Mouse (Mus musculus): ENCODE data around the gene Lyrm1. TPM values are rescaled to one million over a fixed set of nuclear protein-coding genes. Genes with fewer than 3 reads are reported as not detected.

The Lyrm1 gene
- polyA plus RNA-seq, 1 experiment from 2014 or later = 10.7 TPM

DNA sequence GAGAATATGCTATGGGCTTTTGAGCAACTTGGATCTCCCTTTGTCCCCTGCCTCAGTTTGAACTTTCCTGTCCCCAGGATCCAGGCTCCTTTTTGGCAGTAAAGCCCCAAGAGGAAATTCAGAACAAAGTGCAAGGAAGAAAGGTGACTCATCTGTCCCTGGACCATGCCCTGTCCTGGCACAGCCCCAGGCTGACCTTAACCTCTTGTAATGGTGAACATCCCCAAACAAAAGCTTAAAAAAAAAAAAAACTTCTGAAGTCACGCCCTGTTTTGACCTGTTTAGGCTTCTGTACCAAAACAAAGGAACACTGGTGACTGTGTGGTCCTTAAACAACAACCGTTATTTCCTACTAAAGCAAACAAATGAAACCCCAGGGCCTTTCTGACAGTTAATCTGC, 45.9 kb downstream of the Lyrm1 start:
- H3K9me3 ChIP-seq (ENCODE audit: control insufficient read depth, low read length) = no peaks in the 10 kb centered on the region
- no peak overlapping the region for H3K9ac ChIP-seq (ENCODE audit: low read depth, low read length)
- WGBS = 61% methylated on average over 2 of the region's 2 CpGs
- H3K27me3 ChIP-seq (replicated peaks; ENCODE audit: control insufficient read depth, insufficient read depth, low read length) = no peaks in the 10 kb centered on the region
- ATAC-seq = no peak
- H3K4me1 ChIP-seq (ENCODE audit: control insufficient read depth, insufficient read depth, low read length) = no peaks in the 10 kb centered on the region
- no peak overlapping the region for H3K4me2 ChIP-seq (ENCODE audit: low read depth, low read length)
- H3K27ac ChIP-seq (ENCODE audit: low read length) = no peak overlapping the region
- H3K36me3 ChIP-seq (ENCODE audit: control insufficient read depth, insufficient read depth, low read length) = no peaks in the 10 kb centered on the region
- no peak overlapping the region for H3K4me3 ChIP-seq (ENCODE audit: low read length)

DNA sequence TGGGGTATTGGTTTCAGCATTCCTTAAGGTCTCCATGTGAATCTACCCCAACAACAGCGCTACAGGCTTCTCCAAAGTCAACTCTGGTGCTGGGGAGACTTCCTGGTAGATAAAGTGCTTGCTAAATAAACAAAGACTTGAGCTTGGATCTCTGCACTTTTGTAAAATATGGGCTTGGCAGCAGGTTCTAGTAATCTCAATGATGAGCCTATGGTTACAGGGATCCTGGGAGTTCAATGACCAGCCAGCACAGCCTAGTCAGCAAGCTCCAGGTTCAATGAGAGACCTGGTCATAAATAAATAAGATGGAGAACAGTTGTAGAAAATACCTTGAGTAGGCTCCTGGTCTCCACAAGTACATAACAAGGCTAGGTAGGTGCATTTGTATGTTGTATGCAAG, 58.4 kb downstream of the Lyrm1 start:
- Histone ChIP-seq H3K9me3 (ENCODE audit: control insufficient read depth, low read length) (no peaks in the 10 kb centered on the region), H3K27ac (ENCODE audit: low read length) (no peak overlapping the region), H3K4me2 (ENCODE audit: low read depth, low read length) (no peak overlapping the region), H3K36me3 (ENCODE audit: control insufficient read depth, insufficient read depth, low read length) (no peaks in the 10 kb centered on the region), H3K9ac (ENCODE audit: low read depth, low read length) (no peak overlapping the region), H3K4me3 (ENCODE audit: low read length) (no peak overlapping the region), H3K4me1 (ENCODE audit: control insufficient read depth, insufficient read depth, low read length) (no peaks in the 10 kb centered on the region), H3K27me3 (replicated peaks; ENCODE audit: control insufficient read depth, insufficient read depth, low read length) (no peaks in the 10 kb centered on the region)
- peak; percentile 65; the same call in 1 of the 2 replicates for ATAC-seq
- 57% methylated on average over 1 of the region's 1 CpGs for WGBS

DNA sequence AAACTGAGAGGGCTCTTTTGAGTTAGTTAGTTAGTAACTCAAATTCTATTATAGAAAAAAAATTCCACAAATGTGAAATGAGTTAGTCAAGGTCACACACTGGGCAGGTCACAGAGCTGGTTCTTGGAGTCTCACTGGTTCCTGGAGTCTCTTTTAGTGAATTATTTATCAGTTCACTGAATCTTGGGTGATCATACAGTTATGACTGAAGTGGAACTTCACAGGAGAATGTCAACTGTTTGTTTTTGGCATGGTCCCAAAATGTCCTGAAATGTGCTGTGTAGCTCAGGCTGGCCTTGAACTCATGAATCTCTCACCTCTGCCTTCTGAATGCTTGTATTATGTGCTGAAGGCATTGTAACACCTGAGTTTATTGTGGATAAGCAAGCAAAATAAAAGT, 61.8 kb downstream of the Lyrm1 start:
- no peaks in the 10 kb centered on the region for H3K9me3 ChIP-seq (ENCODE audit: control insufficient read depth, low read length)
- no peaks in the 10 kb centered on the region for H3K4me1 ChIP-seq (ENCODE audit: control insufficient read depth, insufficient read depth, low read length)
- H3K9ac ChIP-seq (ENCODE audit: low read depth, low read length) = no peak overlapping the region
- ATAC-seq = no peak
- H3K4me2 ChIP-seq (ENCODE audit: low read depth, low read length) = no peak overlapping the region
- H3K27ac ChIP-seq (ENCODE audit: low read length) = no peak overlapping the region
- H3K27me3 ChIP-seq (replicated peaks; ENCODE audit: control insufficient read depth, insufficient read depth, low read length) = no peaks in the 10 kb centered on the region
- H3K36me3 ChIP-seq (ENCODE audit: control insufficient read depth, insufficient read depth, low read length) = no peaks in the 10 kb centered on the region
- no peak overlapping the region for H3K4me3 ChIP-seq (ENCODE audit: low read length)

DNA sequence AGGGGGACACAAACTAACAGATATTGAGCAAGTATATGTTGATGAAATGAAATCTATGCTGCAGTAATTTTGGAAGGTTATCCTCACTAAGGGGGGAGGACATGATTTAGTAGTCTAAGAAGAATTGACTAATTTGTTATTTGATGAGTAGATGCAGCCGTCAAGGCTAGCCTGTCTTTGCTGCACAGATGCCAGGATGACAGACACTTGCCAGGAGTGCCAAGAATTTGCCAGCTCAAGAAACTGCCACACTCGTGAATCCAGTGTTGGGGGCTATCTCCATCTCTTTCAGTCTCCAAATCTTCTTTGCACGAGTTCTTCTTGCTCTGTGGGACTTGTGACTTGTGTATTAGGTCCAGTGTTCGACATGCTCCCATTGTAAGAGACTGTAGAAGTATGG, 63.4 kb downstream of the Lyrm1 start:
- Histone ChIP-seq H3K27me3 (replicated peaks; ENCODE audit: control insufficient read depth, insufficient read depth, low read length) (no peaks in the 10 kb centered on the region), H3K9ac (ENCODE audit: low read depth, low read length) (no peak overlapping the region), H3K36me3 (ENCODE audit: control insufficient read depth, insufficient read depth, low read length) (no peaks in the 10 kb centered on the region), H3K4me2 (ENCODE audit: low read depth, low read length) (no peak overlapping the region), H3K4me3 (ENCODE audit: low read length) (no peak overlapping the region), H3K4me1 (ENCODE audit: control insufficient read depth, insufficient read depth, low read length) (no peaks in the 10 kb centered on the region), H3K27ac (ENCODE audit: low read length) (no peak overlapping the region), H3K9me3 (ENCODE audit: control insufficient read depth, low read length) (no peaks in the 10 kb centered on the region)
- WGBS = 66% methylated on average over 4 of the region's 4 CpGs
- ATAC-seq = no peak

DNA sequence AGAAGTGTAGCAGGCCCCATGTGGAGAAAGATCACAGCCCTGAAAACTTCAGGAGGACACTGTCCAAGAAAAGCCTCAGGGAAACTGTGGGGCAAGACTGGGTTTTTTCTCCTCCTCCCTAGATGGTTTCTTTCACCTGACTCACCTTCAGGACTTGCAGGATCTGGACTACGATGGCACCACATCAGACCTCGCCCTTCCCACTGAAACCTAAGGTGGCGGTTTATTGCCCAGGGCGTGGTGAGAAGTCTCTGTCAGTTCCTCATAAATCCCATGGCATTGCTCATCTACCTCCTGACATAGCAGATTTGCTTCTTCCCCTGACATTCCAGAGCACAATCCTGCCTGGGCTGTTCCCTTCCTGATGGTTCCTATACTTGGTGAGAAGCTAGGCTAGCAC, 63.8 kb downstream of the Lyrm1 start:
- H3K9me3 ChIP-seq (ENCODE audit: control insufficient read depth, low read length) = no peaks in the 10 kb centered on the region
- peak; percentile 87 for ATAC-seq
- 59% methylated on average over 4 of the region's 4 CpGs for WGBS
- H3K36me3 ChIP-seq (ENCODE audit: control insufficient read depth, insufficient read depth, low read length) = no peaks in the 10 kb centered on the region
- H3K9ac ChIP-seq (ENCODE audit: low read depth, low read length) = no peak overlapping the region
- no peaks in the 10 kb centered on the region for H3K4me1 ChIP-seq (ENCODE audit: control insufficient read depth, insufficient read depth, low read length)
- H3K4me2 ChIP-seq (ENCODE audit: low read depth, low read length) = no peak overlapping the region
- H3K4me3 ChIP-seq (ENCODE audit: low read length) = no peak overlapping the region
- no peaks in the 10 kb centered on the region for H3K27me3 ChIP-seq (replicated peaks; ENCODE audit: control insufficient read depth, insufficient read depth, low read length)
- no peak overlapping the region for H3K27ac ChIP-seq (ENCODE audit: low read length)

DNA sequence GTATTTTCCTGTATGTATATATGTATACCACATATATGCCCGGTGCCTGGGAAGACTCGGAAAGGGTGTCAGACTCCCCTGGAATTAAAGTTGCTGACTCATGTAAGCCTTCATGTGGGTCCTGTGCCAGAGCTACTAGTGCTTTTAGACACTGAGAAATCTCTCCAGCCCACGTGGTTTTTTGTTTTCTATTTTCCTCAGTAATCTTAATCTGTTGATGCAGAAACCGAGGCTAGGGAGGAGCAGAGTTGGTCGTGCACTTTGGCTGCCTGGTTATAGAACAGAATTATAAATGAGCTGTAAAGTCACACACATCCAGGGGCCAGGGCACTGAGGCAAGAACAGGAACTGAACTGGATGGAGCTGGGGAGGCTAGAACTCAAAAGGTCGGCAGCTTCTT, 64.3 kb downstream of the Lyrm1 start:
- ATAC-seq = no peak; the same call in 1 of the 2 replicates
- 72% methylated on average over 6 of the region's 6 CpGs for WGBS

DNA sequence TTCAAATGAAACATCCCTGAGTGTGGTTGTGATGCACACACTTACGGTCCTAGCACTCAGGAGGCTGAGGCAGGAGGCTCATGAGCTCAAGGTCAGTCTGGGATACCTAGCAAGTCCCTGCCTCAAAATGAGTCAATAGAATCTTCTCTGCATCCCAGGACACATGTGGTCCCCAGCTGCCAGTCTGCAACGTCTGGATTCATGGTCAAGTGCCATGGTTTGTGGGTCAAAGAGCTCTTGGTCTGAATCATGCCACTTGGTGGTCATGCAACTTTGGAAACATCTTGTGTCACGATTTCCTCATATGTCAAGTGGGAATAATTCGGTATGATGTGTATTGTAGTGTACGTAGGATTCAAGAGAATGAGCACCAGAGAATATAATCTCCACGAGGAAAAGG, 64.9 kb downstream of the Lyrm1 start:
- Histone ChIP-seq H3K27ac (ENCODE audit: low read length) (no peak overlapping the region), H3K9me3 (ENCODE audit: control insufficient read depth, low read length) (no peaks in the 10 kb centered on the region)
- 83% methylated on average over 6 of the region's 6 CpGs for whole genome bisulfite sequencing

More for the DNA sequence above, 64.3 kb downstream of the Lyrm1 start:
- no peaks in the 10 kb centered on the region for H3K27me3 ChIP-seq (replicated peaks; ENCODE audit: control insufficient read depth, insufficient read depth, low read length)
- H3K4me3 ChIP-seq (ENCODE audit: low read length) = no peak overlapping the region
- no peaks in the 10 kb centered on the region for H3K4me1 ChIP-seq (ENCODE audit: control insufficient read depth, insufficient read depth, low read length)
- no peak overlapping the region for H3K9ac ChIP-seq (ENCODE audit: low read depth, low read length)
- H3K36me3 ChIP-seq (ENCODE audit: control insufficient read depth, insufficient read depth, low read length) = no peaks in the 10 kb centered on the region
- no peak overlapping the region for H3K4me2 ChIP-seq (ENCODE audit: low read depth, low read length)
- H3K27ac ChIP-seq (ENCODE audit: low read length) = no peak overlapping the region
- no peaks in the 10 kb centered on the region for H3K9me3 ChIP-seq (ENCODE audit: control insufficient read depth, low read length)

DNA sequence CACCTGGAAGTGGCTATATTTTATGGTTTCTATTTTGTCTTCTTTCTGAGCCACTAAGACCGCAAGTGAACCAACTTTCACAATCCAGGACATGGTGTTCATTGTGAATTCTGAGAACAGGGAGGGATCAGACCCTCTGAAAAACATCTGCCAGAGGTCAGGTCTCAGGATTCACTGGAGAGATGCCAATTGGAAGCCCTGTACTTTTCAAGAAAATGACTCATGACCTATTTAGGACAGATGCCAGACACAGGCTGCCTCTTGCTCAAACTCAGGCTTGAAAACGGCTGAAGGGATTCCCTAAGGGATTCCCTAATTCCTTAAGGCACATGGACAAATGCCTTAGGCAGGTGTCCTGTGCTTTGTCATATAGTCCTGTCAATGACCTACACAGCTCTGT, 65.4 kb downstream of the Lyrm1 start:
- Histone ChIP-seq H3K27ac (ENCODE audit: low read length) (no peak overlapping the region), H3K36me3 (ENCODE audit: control insufficient read depth, insufficient read depth, low read length) (no peaks in the 10 kb centered on the region), H3K9ac (ENCODE audit: low read depth, low read length) (no peak overlapping the region), H3K4me3 (ENCODE audit: low read length) (no peak overlapping the region), H3K4me2 (ENCODE audit: low read depth, low read length) (no peak overlapping the region), H3K4me1 (ENCODE audit: control insufficient read depth, insufficient read depth, low read length) (no peaks in the 10 kb centered on the region), H3K9me3 (ENCODE audit: control insufficient read depth, low read length) (no peaks in the 10 kb centered on the region), H3K27me3 (replicated peaks; ENCODE audit: control insufficient read depth, insufficient read depth, low read length) (no peaks in the 10 kb centered on the region)
- ATAC-seq = no peak
- 49% methylated on average over 2 of the region's 2 CpGs for WGBS

More for the DNA sequence above, 64.9 kb downstream of the Lyrm1 start:
- Histone ChIP-seq H3K4me1 (ENCODE audit: control insufficient read depth, insufficient read depth, low read length) (no peaks in the 10 kb centered on the region), H3K27me3 (replicated peaks; ENCODE audit: control insufficient read depth, insufficient read depth, low read length) (no peaks in the 10 kb centered on the region), H3K9ac (ENCODE audit: low read depth, low read length) (no peak overlapping the region), H3K4me3 (ENCODE audit: low read length) (no peak overlapping the region), H3K4me2 (ENCODE audit: low read depth, low read length) (no peak overlapping the region), H3K36me3 (ENCODE audit: control insufficient read depth, insufficient read depth, low read length) (no peaks in the 10 kb centered on the region)
- no peak for ATAC-seq

DNA sequence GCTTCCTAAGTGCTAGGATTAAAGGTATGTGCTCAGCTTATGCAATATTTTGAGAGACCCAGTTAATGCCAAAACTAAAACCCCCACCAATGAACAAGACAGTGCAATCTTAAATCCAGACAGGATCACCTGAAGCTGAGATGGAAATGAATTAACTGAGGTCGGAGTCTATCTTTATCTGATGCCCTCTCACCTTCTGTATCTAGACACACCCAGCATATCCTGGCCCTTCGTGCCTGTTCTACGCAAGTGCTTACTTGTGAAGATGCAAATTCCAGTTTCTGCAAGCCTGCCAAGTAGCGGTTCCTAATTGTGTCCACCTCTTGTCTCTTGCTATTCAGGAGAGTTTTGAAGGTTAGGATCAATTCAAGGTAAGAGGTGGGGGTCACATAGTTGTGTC, 69.5 kb downstream of the Lyrm1 start:
- no peaks in the 10 kb centered on the region for H3K4me1 ChIP-seq (ENCODE audit: control insufficient read depth, insufficient read depth, low read length)
- ATAC-seq = no peak
- 73% methylated on average over 4 of the region's 4 CpGs for WGBS

DNA sequence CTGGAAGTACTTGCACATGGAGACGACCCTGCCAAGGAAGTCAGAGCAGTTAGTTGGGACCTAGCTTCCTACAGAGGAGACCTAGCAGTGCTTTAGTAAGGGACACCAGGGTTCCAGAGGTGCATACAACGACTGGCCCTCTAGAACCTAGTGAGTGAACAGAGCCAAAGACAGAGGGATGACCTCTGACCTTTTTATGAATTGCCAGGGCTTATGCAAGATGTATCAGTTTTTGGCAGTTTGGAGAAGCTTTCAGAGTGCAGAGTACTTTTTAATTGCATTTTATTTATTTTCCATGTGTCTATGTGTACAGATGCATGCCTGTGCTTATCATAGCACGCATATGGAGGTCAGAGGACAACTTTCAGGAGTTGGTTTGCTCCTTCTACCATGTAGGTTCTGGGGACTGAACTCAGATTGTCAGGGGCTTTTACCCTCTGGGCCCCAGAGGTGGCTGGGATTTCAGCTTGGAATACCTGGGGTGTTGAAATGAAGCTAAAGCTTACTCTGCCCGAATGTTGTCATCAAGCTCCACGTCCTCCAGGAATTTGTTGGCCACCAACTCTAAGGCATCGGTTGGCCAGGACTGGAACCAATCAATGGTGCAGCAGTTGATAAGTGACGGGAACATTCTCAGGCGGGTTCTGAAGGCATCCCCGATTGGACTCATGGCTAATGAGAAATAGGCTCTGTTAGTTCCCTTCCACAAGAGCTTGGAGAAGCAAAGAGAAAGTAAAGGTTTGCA, 70.2 kb downstream of the Lyrm1 start:
- ATAC-seq = no peak
- Histone ChIP-seq H3K4me1 (ENCODE audit: control insufficient read depth, insufficient read depth, low read length) (no peaks in the 10 kb centered on the region), H3K27ac (ENCODE audit: low read length) (no peak overlapping the region), H3K4me3 (ENCODE audit: low read length) (no peak overlapping the region), H3K27me3 (replicated peaks; ENCODE audit: control insufficient read depth, insufficient read depth, low read length) (no peaks in the 10 kb centered on the region), H3K9me3 (ENCODE audit: control insufficient read depth, low read length) (no peaks in the 10 kb centered on the region), H3K9ac (ENCODE audit: low read depth, low read length) (no peak overlapping the region), H3K4me2 (ENCODE audit: low read depth, low read length) (no peak overlapping the region), H3K36me3 (ENCODE audit: control insufficient read depth, insufficient read depth, low read length) (no peaks in the 10 kb centered on the region)
- WGBS = 85% methylated on average over 9 of the region's 9 CpGs

More for the DNA sequence above, 69.5 kb downstream of the Lyrm1 start:
- Histone ChIP-seq H3K4me2 (ENCODE audit: low read depth, low read length) (no peak overlapping the region), H3K9ac (ENCODE audit: low read depth, low read length) (no peak overlapping the region), H3K36me3 (ENCODE audit: control insufficient read depth, insufficient read depth, low read length) (no peaks in the 10 kb centered on the region), H3K27ac (ENCODE audit: low read length) (no peak overlapping the region), H3K27me3 (replicated peaks; ENCODE audit: control insufficient read depth, insufficient read depth, low read length) (no peaks in the 10 kb centered on the region), H3K9me3 (ENCODE audit: control insufficient read depth, low read length) (no peaks in the 10 kb centered on the region), H3K4me3 (ENCODE audit: low read length) (no peak overlapping the region)

Measured in intestine, embryonic 16.5 days (tissue).